Mouse (Mus musculus): Measurements from ENCODE around the gene Irak2. TPM values are rescaled to one million over a fixed set of nuclear protein-coding genes. Genes with fewer than 3 reads are reported as not detected.

Gene Irak2
- polyA plus RNA-seq (2011; ENCODE audit: insufficient read depth, insufficient read length, low read depth, missing spikeins), result 6.6 and 10.1 TPM in 2 replicates

GRCm38 (mm10) chr6:113638302-113639040 is at the start of gene Irak2:
Gene Irak2, plus strand, starts transcription at chr6:113638467.
- TF ChIP-seq EP300 (IDR thresholded peaks at IDR 0.05; ENCODE audit: insufficient read depth, low read depth, low read length), result peak; percentile 44; the same call in 1 of the 2 replicates
- TF ChIP-seq CTCF (IDR thresholded peaks at IDR 0.05; ENCODE audit: low read depth, low read length), result peak; percentile 98
- TF ChIP-seq POLR2A (IDR thresholded peaks at IDR 0.05; ENCODE audit: insufficient read depth, low read length), result no peak
- Histone ChIP-seq H3K27ac (ENCODE audit: insufficient read depth, low read length) (no peak within 1 kb of the TSS), H3K27me3 (ENCODE audit: control insufficient read depth, insufficient read depth, low read length, poor library complexity, severe bottlenecking) (no peaks in the 10 kb centered on the region), H3K4me1 (ENCODE audit: control insufficient read depth, insufficient read depth, low read length) (no peaks in the 10 kb centered on the region), H3K4me3 (ENCODE audit: low read depth, low read length) (peak within 1 kb of the TSS; percentile 71), H3K9me3 (replicated peaks; ENCODE audit: control insufficient read depth, insufficient read depth, low read length, poor library complexity, severe bottlenecking) (no peaks in the 10 kb centered on the region), H3K36me3 (ENCODE audit: control insufficient read depth, insufficient read depth, low read length, poor library complexity, severe bottlenecking) (no peaks in the 10 kb centered on the region), H3K9ac (ENCODE audit: low read depth, poor library complexity, severe bottlenecking) (peak within 1 kb of the TSS; percentile 28; the same call in 1 of the 2 replicates)

- Histone ChIP-seq H3K27me3 (ENCODE audit: control insufficient read depth, insufficient read depth, low read length, poor library complexity, severe bottlenecking) (no peaks in the 10 kb centered on the region), H3K36me3 (ENCODE audit: control insufficient read depth, insufficient read depth, low read length, poor library complexity, severe bottlenecking) (peaks cover 21% of the 10 kb centered on the region), H3K9me3 (replicated peaks; ENCODE audit: control insufficient read depth, insufficient read depth, low read length, poor library complexity, severe bottlenecking) (no peaks in the 10 kb centered on the region), H3K27ac (ENCODE audit: insufficient read depth, low read length) (no peak overlapping the region), H3K9ac (ENCODE audit: low read depth, poor library complexity, severe bottlenecking) (no peak overlapping the region), H3K4me1 (ENCODE audit: control insufficient read depth, insufficient read depth, low read length) (no peaks in the 10 kb centered on the region), H3K4me3 (ENCODE audit: low read depth, low read length) (no peak overlapping the region)
- no peak for TF ChIP-seq POLR2A (IDR thresholded peaks at IDR 0.05; ENCODE audit: insufficient read depth, low read length)
- no peak for TF ChIP-seq CTCF (IDR thresholded peaks at IDR 0.05; ENCODE audit: low read depth, low read length)
- TF ChIP-seq EP300 (IDR thresholded peaks at IDR 0.05; ENCODE audit: insufficient read depth, low read depth, low read length), result no peak
These were observed 45.6 kb upstream of the Irak2 start for GRCm38 (mm10) chr6:113592637-113593036.

GRCm38 (mm10) chr6:113597945-113598344 is 40.3 kb upstream of the Irak2 start:
- Histone ChIP-seq H3K27ac (ENCODE audit: insufficient read depth, low read length) (no peak overlapping the region), H3K9me3 (replicated peaks; ENCODE audit: control insufficient read depth, insufficient read depth, low read length, poor library complexity, severe bottlenecking) (no peaks in the 10 kb centered on the region), H3K36me3 (ENCODE audit: control insufficient read depth, insufficient read depth, low read length, poor library complexity, severe bottlenecking) (peaks cover 8% of the 10 kb centered on the region), H3K27me3 (ENCODE audit: control insufficient read depth, insufficient read depth, low read length, poor library complexity, severe bottlenecking) (no peaks in the 10 kb centered on the region), H3K9ac (ENCODE audit: low read depth, poor library complexity, severe bottlenecking) (no peak overlapping the region), H3K4me3 (ENCODE audit: low read depth, low read length) (no peak overlapping the region), H3K4me1 (ENCODE audit: control insufficient read depth, insufficient read depth, low read length) (no peaks in the 10 kb centered on the region)
- no peak for TF ChIP-seq EP300 (IDR thresholded peaks at IDR 0.05; ENCODE audit: insufficient read depth, low read depth, low read length)
- no peak for TF ChIP-seq POLR2A (IDR thresholded peaks at IDR 0.05; ENCODE audit: insufficient read depth, low read length)
- TF ChIP-seq CTCF (IDR thresholded peaks at IDR 0.05; ENCODE audit: low read depth, low read length), result no peak

GRCm38 (mm10) chr6:113599833-113600232 is 38.4 kb upstream of the Irak2 start:
- Histone ChIP-seq H3K27me3 (ENCODE audit: control insufficient read depth, insufficient read depth, low read length, poor library complexity, severe bottlenecking) (no peaks in the 10 kb centered on the region), H3K4me3 (ENCODE audit: low read depth, low read length) (no peak overlapping the region), H3K4me1 (ENCODE audit: control insufficient read depth, insufficient read depth, low read length) (no peaks in the 10 kb centered on the region), H3K27ac (ENCODE audit: insufficient read depth, low read length) (peak overlapping the region; percentile 62; the same call in 1 of the 2 replicates), H3K36me3 (ENCODE audit: control insufficient read depth, insufficient read depth, low read length, poor library complexity, severe bottlenecking) (peaks cover 8% of the 10 kb centered on the region), H3K9me3 (replicated peaks; ENCODE audit: control insufficient read depth, insufficient read depth, low read length, poor library complexity, severe bottlenecking) (no peaks in the 10 kb centered on the region), H3K9ac (ENCODE audit: low read depth, poor library complexity, severe bottlenecking) (peak overlapping the region; percentile 51)
- TF ChIP-seq POLR2A (IDR thresholded peaks at IDR 0.05; ENCODE audit: insufficient read depth, low read length) (no peak), CTCF (IDR thresholded peaks at IDR 0.05; ENCODE audit: low read depth, low read length) (no peak), EP300 (IDR thresholded peaks at IDR 0.05; ENCODE audit: insufficient read depth, low read depth, low read length) (no peak)

GRCm38 (mm10) chr6:113600543-113601139 is 37.6 kb upstream of the Irak2 start, which contains the start of gene Fancd2os:
Gene Fancd2os, minus strand, starts transcription at chr6:113600715.
- Histone ChIP-seq H3K36me3 (ENCODE audit: control insufficient read depth, insufficient read depth, low read length, poor library complexity, severe bottlenecking) (peaks cover 6% of the 10 kb centered on the region), H3K27ac (ENCODE audit: insufficient read depth, low read length) (peak within 1 kb of the TSS; percentile 71), H3K27me3 (ENCODE audit: control insufficient read depth, insufficient read depth, low read length, poor library complexity, severe bottlenecking) (no peaks in the 10 kb centered on the region), H3K9me3 (replicated peaks; ENCODE audit: control insufficient read depth, insufficient read depth, low read length, poor library complexity, severe bottlenecking) (no peaks in the 10 kb centered on the region), H3K9ac (ENCODE audit: low read depth, poor library complexity, severe bottlenecking) (peak within 1 kb of the TSS; percentile 51), H3K4me3 (ENCODE audit: low read depth, low read length) (peak within 1 kb of the TSS; percentile 10; the same call in 1 of the 2 replicates), H3K4me1 (ENCODE audit: control insufficient read depth, insufficient read depth, low read length) (no peaks in the 10 kb centered on the region)
- TF ChIP-seq EP300 (IDR thresholded peaks at IDR 0.05; ENCODE audit: insufficient read depth, low read depth, low read length) (0 out of 2 replicates have a peak, but pooled peaks have one; percentile 56), POLR2A (IDR thresholded peaks at IDR 0.05; ENCODE audit: insufficient read depth, low read length) (no peak), CTCF (IDR thresholded peaks at IDR 0.05; ENCODE audit: low read depth, low read length) (no peak)

Data from ES-Bruce4 (cell line).